Mouse (Mus musculus) embryonic fibroblast, embryonic 13.5 days (primary cell): ENCODE measurements around the gene Hrg. TPM values are rescaled to one million over a fixed set of nuclear protein-coding genes. Genes with fewer than 3 reads are reported as not detected.
A peak's percentile ranks its signal among the peaks of the same experiment; 100 is the strongest.
"Not testable (repeated sequence)": the region's sequence is repeated elsewhere in the genome, so short reads cannot be mapped to it uniquely, and the experiment has no call there.

Source experiments
- H3K27ac ChIP-seq: 2 replicates; pipeline ENCODE4 v1.5.1; 2012; ENCODE audit warnings: low read length, control low read depth, inconsistent platforms; ENCODE audit not compliant: insufficient read depth
- H3K4me1 ChIP-seq: 2 replicates; pipeline ENCODE4 v1.6.1; 2011; ENCODE audit warnings: low read length; ENCODE audit not compliant: control insufficient read depth, insufficient read depth
- H3K4me3 ChIP-seq: 2 replicates; pipeline ENCODE4 v1.5.1; 2011; ENCODE audit warnings: mild to moderate bottlenecking, control low read depth, low read length; ENCODE audit not compliant: insufficient read depth
- CTCF ChIP-seq: IDR thresholded peaks from 2 replicates; pipeline ENCODE4 v1.5.1; 2011; ENCODE audit warnings: mild to moderate bottlenecking, control low read depth, low read length, moderate library complexity, borderline replicate concordance; ENCODE audit not compliant: insufficient read depth
- POLR2A ChIP-seq: IDR thresholded peaks from 2 replicates; pipeline ENCODE4 v1.6.1; 2011; ENCODE audit warnings: low read depth, mild to moderate bottlenecking, control low read depth, low read length, moderate library complexity
- polyA plus RNA-seq: library from polyadenylated mRNA; stranded (reverse); fragments of >200 nt; gene quantifications from 2 replicates; pipeline ENCODE4 v1.2.4, GENCODE M21; 2011; ENCODE audit warnings: low read depth; ENCODE audit not compliant: missing spikeins, insufficient read length

Gene Hrg
- polyA plus RNA-seq, 1 experiment: not detected

DNA sequence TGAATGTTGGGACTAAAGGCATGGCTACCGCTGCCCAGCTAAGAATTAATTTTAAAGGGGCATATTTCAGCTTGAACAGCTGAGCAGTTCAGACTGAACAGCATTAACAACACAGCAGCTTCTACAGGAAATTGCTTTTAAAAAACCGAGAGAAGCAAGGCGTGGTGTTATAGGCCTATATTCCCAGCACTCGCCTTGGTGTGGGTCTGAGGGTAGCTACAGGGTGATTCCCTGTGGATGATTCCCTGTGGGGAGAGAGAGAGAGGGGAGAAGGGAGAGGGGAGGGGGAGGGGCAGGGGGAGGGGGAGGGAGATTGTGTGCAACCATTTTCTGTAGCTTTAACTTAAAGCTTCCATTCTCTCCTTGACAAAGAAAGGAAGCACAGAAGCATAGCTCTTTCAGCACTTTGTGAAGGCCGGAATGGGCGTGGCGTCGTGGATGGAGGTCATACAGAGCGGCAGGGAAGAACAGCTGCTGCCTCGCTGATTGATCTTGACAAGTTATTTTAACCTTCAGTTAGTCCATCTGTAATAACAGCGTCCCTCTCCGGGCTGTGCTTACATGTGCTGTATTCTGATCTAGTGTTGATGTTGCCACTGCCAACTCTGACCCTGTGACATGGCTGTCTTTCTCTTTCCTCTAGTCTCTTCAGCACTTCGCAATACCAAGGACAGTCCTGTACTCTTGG, 4.7 kb downstream of the Hrg start:
- Histone ChIP-seq H3K4me3 (no peak overlapping the region), H3K4me1 (no peaks in the 10 kb centered on the region), H3K27ac (no peak overlapping the region)
- TF ChIP-seq POLR2A (no peak), CTCF (no peak)

DNA sequence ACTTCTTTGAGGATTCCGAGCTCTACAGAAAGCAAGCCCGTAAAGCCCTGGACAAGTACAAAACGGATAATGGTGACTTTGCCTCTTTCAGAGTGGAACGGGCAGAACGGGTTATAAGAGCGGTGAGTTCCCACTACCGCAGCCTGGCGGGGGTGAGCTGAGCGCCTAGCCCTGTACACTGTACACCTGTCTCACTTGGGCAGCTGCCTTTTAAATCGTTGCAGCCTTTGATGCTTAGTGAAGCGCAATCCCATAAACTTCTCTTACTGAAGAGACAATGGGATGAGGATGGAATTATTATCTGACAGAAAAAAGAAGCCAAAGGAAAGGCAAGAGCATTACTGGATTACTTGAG, 5.2 kb downstream of the Hrg start:
- H3K4me3 ChIP-seq: no peak overlapping the region
- TF ChIP-seq POLR2A: no peak
- no peak for TF ChIP-seq CTCF
- no peak overlapping the region for H3K27ac ChIP-seq
- no peaks in the 10 kb centered on the region for H3K4me1 ChIP-seq

DNA sequence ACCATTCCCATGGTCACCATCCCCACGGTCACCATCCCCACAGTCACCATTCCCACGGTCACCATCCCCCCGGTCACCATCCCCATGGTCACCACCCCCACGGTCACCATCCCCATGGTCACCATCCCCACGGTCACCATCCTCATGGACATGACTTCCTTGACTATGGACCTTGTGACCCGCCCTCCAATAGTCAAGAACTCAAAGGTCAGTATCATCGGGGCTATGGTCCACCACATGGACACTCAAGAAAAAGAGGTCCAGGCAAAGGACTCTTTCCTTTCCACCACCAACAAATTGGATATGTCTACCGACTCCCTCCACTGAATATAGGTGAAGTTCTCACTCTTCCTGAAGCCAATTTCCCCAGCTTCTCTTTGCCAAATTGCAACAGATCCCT, 10.2 kb downstream of the Hrg start:
- H3K4me1 ChIP-seq: no peaks in the 10 kb centered on the region

DNA sequence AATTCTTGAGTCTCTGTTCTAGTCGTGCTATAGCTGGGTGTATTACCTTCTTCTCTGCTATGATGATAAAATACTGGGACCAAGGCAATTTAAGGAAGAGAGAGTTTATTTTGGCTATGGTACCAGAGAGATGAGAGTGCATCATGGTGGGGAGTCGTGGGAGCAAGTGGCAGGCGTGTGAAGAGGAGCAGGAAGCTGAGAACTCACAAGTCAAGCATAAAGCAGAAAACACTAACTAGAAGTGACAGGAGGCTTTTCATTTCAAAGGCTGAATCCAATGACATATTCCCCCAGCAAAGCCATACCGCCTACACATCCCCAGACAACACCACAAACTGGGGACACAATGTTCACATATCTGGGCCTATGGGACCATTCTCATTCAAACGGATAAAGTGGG, 11.4 kb downstream of the Hrg start:
- TF ChIP-seq POLR2A (no peak), CTCF (no peak)
- Histone ChIP-seq H3K4me3 (no peak overlapping the region), H3K27ac (no peak overlapping the region), H3K4me1 (no peaks in the 10 kb centered on the region)

More for the DNA sequence above, 10.2 kb downstream of the Hrg start:
- Histone ChIP-seq H3K4me3 (no peak overlapping the region), H3K27ac (no peak overlapping the region)
- no peak for TF ChIP-seq POLR2A
- TF ChIP-seq CTCF: no peak

DNA sequence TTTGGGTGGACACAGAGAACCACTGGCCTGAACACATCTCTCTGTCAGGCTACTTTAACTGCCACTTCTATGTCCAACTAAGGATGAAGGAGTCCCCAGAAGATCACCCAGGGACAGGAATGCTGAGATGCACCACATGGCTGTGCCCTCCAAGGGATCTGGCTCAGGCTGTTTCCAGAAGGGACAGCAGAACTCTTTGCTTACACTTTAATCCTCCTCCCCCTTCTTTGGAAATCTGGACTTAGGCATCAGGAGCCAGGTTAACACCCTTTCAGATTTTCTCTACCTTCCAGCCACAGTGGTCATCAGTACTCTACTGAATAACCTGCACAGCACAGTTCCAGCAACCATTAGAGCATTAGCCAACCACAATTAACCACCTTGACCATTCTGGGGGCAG, 12.4 kb downstream of the Hrg start:
- Histone ChIP-seq H3K4me3 (no peak overlapping the region), H3K4me1 (no peaks in the 10 kb centered on the region; the same call in 1 of the 2 replicates), H3K27ac (no peak overlapping the region)
- TF ChIP-seq CTCF: no peak
- no peak for TF ChIP-seq POLR2A

DNA sequence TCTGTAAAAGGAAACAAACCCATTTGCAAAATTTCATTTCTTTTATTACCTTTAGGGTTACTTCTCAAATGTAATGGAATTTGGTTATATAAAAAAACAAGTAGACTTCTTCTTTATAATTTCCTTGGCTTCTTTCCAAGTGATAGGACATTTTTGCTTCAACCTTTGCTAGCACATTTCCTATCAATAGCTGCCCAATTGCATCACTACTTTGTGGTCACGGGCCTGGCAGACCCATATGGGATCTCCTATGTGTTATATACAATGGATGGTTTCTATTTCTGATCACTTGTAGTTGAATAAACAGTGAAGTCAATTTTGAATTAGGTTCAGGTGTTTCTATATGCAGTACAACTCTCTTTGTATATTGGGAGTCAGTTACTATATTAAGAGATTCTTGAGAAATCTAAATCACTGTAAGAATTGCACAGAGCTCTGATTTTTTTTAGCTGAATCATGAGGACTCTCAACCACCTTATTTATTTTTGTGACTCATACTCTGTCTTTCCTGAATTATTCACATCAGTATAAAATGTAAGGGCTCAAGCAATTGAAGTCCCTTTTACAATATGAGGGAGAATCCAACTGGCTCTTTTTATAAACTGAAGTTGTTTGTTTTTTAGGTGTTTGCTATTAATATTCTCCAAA, 16.6 kb downstream of the Hrg start:
- TF ChIP-seq CTCF: no peak
- no peak for TF ChIP-seq POLR2A
- H3K27ac ChIP-seq: peak overlapping the region; percentile 34
- no peak overlapping the region for H3K4me3 ChIP-seq
- no peaks in the 10 kb centered on the region; the same call in 1 of the 2 replicates for H3K4me1 ChIP-seq

DNA sequence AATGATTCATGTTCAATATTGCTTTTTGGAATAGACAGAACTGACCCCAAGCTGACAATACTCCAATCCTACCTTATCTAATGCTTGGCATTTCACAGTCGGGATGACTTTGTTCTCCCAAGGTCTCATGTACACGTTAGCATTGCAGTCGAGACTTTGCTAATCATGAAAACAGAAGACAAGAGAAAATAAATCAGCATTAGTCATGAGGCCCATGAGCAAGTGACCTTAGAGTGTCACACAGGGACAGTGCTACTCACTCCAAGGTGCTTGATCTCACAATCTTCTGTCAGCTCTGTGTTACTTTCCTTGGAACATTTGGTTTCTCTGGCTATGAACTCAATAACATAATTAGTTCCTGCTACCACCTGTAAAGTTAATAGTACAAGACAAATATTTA, 46.1 kb downstream of the Hrg start:
- H3K4me3 ChIP-seq, H3K27ac ChIP-seq, H3K4me1 ChIP-seq: not testable (repeated sequence)

Other genes starting within 250 kb of the Hrg start
- not detected in 2 replicates for gene Crygs, start 139.5 kb upstream of the Hrg start, polyA plus RNA-seq
- gene Tbccd1, start 93.4 kb upstream of the Hrg start, polyA plus RNA-seq: 14.8 and 15.9 TPM in 2 replicates
- 100 and 101 TPM in 2 replicates for gene Dnajb11, start 93.2 kb upstream of the Hrg start, polyA plus RNA-seq
- gene Ahsg, start 59.8 kb upstream of the Hrg start, polyA plus RNA-seq: not detected in 2 replicates
- gene Fetub, start 32.7 kb upstream of the Hrg start, polyA plus RNA-seq: 0.65 and 0.94 TPM in 2 replicates
- gene Kng2, start 78.4 kb downstream of the Hrg start, polyA plus RNA-seq: 2.4 and 2.9 TPM in 2 replicates
- 1.4 and 1.5 TPM in 2 replicates for gene Kng1, start 106.8 kb downstream of the Hrg start, polyA plus RNA-seq
- gene Eif4a2, start 156.4 kb downstream of the Hrg start, polyA plus RNA-seq: 552 and 554 TPM in 2 replicates
- gene Rfc4, start 176.7 kb downstream of the Hrg start, polyA plus RNA-seq: 17.6 and 22.3 TPM in 2 replicates
- not detected in 2 replicates for gene Adipoq, start 195.5 kb downstream of the Hrg start, polyA plus RNA-seq